Mouse (Mus musculus): ENCODE results near the gene Syne3. TPM values are rescaled to one million over a fixed set of nuclear protein-coding genes. Genes with fewer than 3 reads are reported as not detected.

The Syne3 gene
- total and polyA plus RNA-seq, 3 experiments, result 4.9 to 10.7 TPM; not detected in 1

DNA sequence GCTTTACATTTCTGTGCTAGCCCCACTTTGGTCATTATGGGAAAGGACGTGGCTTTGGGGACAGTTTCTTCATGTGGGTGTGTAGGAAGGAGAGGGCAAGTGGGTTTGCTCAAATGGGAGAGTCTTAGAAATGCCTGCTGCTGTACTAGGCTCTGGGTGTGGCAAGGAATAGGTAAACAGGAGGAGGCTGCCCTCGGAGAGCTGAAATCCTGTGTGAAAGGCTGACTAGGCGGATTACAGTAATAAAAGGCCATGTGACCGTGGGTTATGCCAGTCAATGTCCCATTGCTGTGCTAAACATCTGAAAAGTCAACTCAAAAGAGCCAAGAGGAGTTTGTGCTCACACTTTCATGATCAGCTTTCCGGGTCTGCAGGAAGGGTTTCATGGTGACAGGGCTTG, 127.1 kb downstream of the Syne3 start:
- H3K27me3 ChIP-seq (ENCODE audit: control insufficient read depth in 1 of 2, insufficient read depth in 2 of 2, low read length in 2 of 2), result no peaks in the 10 kb centered on the region
- no peaks in the 10 kb centered on the region for H3K4me1 ChIP-seq (ENCODE audit: control insufficient read depth in 1 of 2, insufficient read depth in 2 of 2, low read length in 2 of 2)
- TF ChIP-seq MEF2A (IDR thresholded peaks at IDR 0.05; ENCODE audit: extremely low read depth, insufficient replicate concordance, low read depth, low read length, poor library complexity, severe bottlenecking), result no peak
- no peak for TF ChIP-seq RCOR1 (IDR thresholded peaks at IDR 0.05; ENCODE audit: low read depth, low read length)
- TF ChIP-seq ZMIZ1 (IDR thresholded peaks at IDR 0.05; ENCODE audit: low read depth, low read length), result no peak
- H3K27ac ChIP-seq (ENCODE audit: control insufficient read depth, low read depth, low read length), result no peak overlapping the region
- H3K79me2 ChIP-seq (ENCODE audit: control insufficient read depth, insufficient read depth, low read length, poor library complexity), result no peaks in the 10 kb centered on the region
- DNase-seq (ENCODE audit: low read depth, low spot score), result no peak
- no peaks in the 10 kb centered on the region for H3K9me3 ChIP-seq (replicated peaks; ENCODE audit: insufficient read depth, low read length)
- no peaks in the 10 kb centered on the region for H3K36me3 ChIP-seq (ENCODE audit: control insufficient read depth in 1 of 2, insufficient read depth in 2 of 2, low read length in 2 of 2)
- no peak overlapping the region for H3K4me3 ChIP-seq (ENCODE audit: control insufficient read depth in 1 of 2, insufficient read depth in 1 of 2, low read depth in 2 of 2, low read length in 2 of 2)
- no peak overlapping the region for H3K9ac ChIP-seq (ENCODE audit: control insufficient read depth, low read depth, low read length, poor library complexity, severe bottlenecking)

DNA sequence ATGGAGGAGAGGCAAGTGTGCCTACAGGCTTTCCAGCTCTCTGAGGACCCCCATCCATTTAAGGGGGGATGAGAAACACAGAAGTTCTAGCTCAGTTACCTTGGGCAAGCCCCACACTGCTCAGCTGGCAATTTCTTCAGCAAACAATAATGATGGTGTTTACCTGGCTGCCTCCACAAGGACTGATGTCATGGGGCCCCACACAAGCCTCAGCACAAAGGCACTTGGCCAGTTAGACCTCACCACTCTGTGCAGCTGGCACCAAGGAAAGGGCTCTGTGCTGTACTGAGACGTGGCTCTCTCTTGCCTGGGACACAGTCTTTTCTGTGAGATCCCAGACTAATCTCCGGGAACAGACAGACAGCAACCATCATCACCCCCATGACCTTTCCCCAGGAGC, 127.5 kb downstream of the Syne3 start:
- no peak for DNase-seq (ENCODE audit: low read depth, low spot score)
- TF ChIP-seq MYB (IDR thresholded peaks at IDR 0.05; ENCODE audit: low read depth, low read length) (no peak), SIN3A (IDR thresholded peaks at IDR 0.05; ENCODE audit: low read length) (no peak), MAX (IDR thresholded peaks at IDR 0.05; ENCODE audit: low read length) (no peak), ELF1 (IDR thresholded peaks at IDR 0.05; ENCODE audit: low read depth, low read length) (no peak), ZNF384 (IDR thresholded peaks at IDR 0.05; ENCODE audit: low read depth, low read length) (no peak), ZMIZ1 (IDR thresholded peaks at IDR 0.05; ENCODE audit: low read depth, low read length) (no peak)

DNA sequence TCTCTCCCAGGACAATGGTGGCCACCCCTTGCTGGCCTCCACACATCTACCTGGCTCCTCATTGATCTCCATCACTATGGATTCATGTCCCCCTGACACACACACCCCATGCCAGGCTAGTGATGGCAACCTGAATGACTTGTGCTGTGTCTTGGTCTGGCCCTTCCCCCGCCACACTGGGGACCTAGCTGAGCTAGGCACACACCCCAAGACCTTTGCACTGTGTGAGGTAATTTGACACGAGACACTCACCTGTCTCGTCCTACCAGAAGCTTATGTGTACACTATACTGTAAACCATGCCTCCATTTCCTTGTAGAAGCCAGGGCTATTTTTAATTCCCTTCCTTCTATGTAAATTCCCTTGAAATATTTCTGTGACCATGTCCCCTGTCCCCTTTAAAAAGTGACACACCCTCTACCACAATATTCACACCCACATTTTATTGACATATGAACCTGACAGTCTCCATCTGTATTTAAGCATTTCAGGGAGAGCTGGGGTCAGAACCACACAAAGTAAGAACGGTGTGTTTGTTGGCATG, 128.0 kb downstream of the Syne3 start:
- no peak overlapping the region for H3K9ac ChIP-seq (ENCODE audit: control insufficient read depth, low read depth, low read length, poor library complexity, severe bottlenecking)
- H3K36me3 ChIP-seq (ENCODE audit: control insufficient read depth in 1 of 2, insufficient read depth in 2 of 2, low read length in 2 of 2), result no peaks in the 10 kb centered on the region
- H3K27ac ChIP-seq (ENCODE audit: control insufficient read depth, low read depth, low read length), result no peak overlapping the region
- no peak overlapping the region for H3K4me3 ChIP-seq (ENCODE audit: control insufficient read depth in 1 of 2, insufficient read depth in 1 of 2, low read depth in 2 of 2, low read length in 2 of 2)
- TF ChIP-seq TBP (IDR thresholded peaks at IDR 0.05; ENCODE audit: low read depth, low read length) (no peak), CHD2 (IDR thresholded peaks at IDR 0.05; ENCODE audit: low read length) (no peak), TAL1 (IDR thresholded peaks at IDR 0.05; ENCODE audit: low read length) (no peak), EP300 (IDR thresholded peaks at IDR 0.05; ENCODE audit: low read depth in 1 of 2, low read length in 2 of 2) (no peak), MEF2A (IDR thresholded peaks at IDR 0.05; ENCODE audit: extremely low read depth, insufficient replicate concordance, low read depth, low read length, poor library complexity, severe bottlenecking) (no peak), MAZ (IDR thresholded peaks at IDR 0.05; ENCODE audit: low read depth, low read length) (no peak), TCF12 (IDR thresholded peaks at IDR 0.05; ENCODE audit: low read depth, low read length) (no peak), BHLHE40 (IDR thresholded peaks at IDR 0.05; ENCODE audit: borderline replicate concordance, low read depth, low read length) (no peak), ZKSCAN1 (IDR thresholded peaks at IDR 0.05; ENCODE audit: low read depth, low read length) (no peak), POLR2A (IDR thresholded peaks at IDR 0.05; ENCODE audit: control insufficient read depth in 1 of 2, insufficient read depth in 1 of 2, low read depth in 1 of 2, low read length in 2 of 2, poor library complexity in 1 of 2) (no peak), MYC (IDR thresholded peaks at IDR 0.05; ENCODE audit: low read depth, low read length) (no peak), NELFE (IDR thresholded peaks at IDR 0.05; ENCODE audit: low read depth, low read length) (no peak), KAT2A (conservative IDR thresholded peaks at IDR 0.05; ENCODE audit: low read depth, low read length) (no peak), RAD21 (IDR thresholded peaks at IDR 0.05; ENCODE audit: low read depth, low read length) (no peak), RCOR1 (IDR thresholded peaks at IDR 0.05; ENCODE audit: low read depth, low read length) (no peak), SIN3A (IDR thresholded peaks at IDR 0.05; ENCODE audit: low read length) (no peak), USF1 (IDR thresholded peaks at IDR 0.05; ENCODE audit: low read depth, low read length) (no peak)
- no peaks in the 10 kb centered on the region for H3K4me1 ChIP-seq (ENCODE audit: control insufficient read depth in 1 of 2, insufficient read depth in 2 of 2, low read length in 2 of 2)
- H3K27me3 ChIP-seq (ENCODE audit: control insufficient read depth in 1 of 2, insufficient read depth in 2 of 2, low read length in 2 of 2), result no peaks in the 10 kb centered on the region
- no peaks in the 10 kb centered on the region for H3K79me2 ChIP-seq (ENCODE audit: control insufficient read depth, insufficient read depth, low read length, poor library complexity)
- no peaks in the 10 kb centered on the region for H3K9me3 ChIP-seq (replicated peaks; ENCODE audit: insufficient read depth, low read length)
- DNase-seq (ENCODE audit: low read depth, low spot score), result no peak

More for the DNA sequence above, 127.5 kb downstream of the Syne3 start:
- Histone ChIP-seq H3K27me3 (ENCODE audit: control insufficient read depth in 1 of 2, insufficient read depth in 2 of 2, low read length in 2 of 2) (no peaks in the 10 kb centered on the region), H3K36me3 (ENCODE audit: control insufficient read depth in 1 of 2, insufficient read depth in 2 of 2, low read length in 2 of 2) (no peaks in the 10 kb centered on the region), H3K9ac (ENCODE audit: control insufficient read depth, low read depth, low read length, poor library complexity, severe bottlenecking) (no peak overlapping the region), H3K4me3 (ENCODE audit: control insufficient read depth in 1 of 2, insufficient read depth in 1 of 2, low read depth in 2 of 2, low read length in 2 of 2) (no peak overlapping the region), H3K4me1 (ENCODE audit: control insufficient read depth in 1 of 2, insufficient read depth in 2 of 2, low read length in 2 of 2) (no peaks in the 10 kb centered on the region), H3K9me3 (replicated peaks; ENCODE audit: insufficient read depth, low read length) (no peaks in the 10 kb centered on the region), H3K27ac (ENCODE audit: control insufficient read depth, low read depth, low read length) (no peak overlapping the region), H3K79me2 (ENCODE audit: control insufficient read depth, insufficient read depth, low read length, poor library complexity) (no peaks in the 10 kb centered on the region)
